Mouse (Mus musculus) embryonic facial prominence, embryonic 13.5 days (tissue): ENCODE results near the gene Lamtor2. TPM values are rescaled to one million over a fixed set of nuclear protein-coding genes. Genes with fewer than 3 reads are reported as not detected.

Experiments used
- ATAC-seq: fragments of 200-750 bp; cut with Nextera tagmentation; 2 replicates; pipeline ENCODE4 v1.8.0; 2017; ENCODE audit warnings: low read depth; ENCODE audit not compliant: insufficient number of reproducible peaks, insufficient read depth, low FRiP score, low TSS enrichment
- H3K27ac ChIP-seq: fragments of 300-500 bp; sonication (generic); 2 replicates; pipeline ENCODE4 v1.5.1; 2015; ENCODE audit warnings: moderate library complexity, mild to moderate bottlenecking, inconsistent platforms
- H3K27me3 ChIP-seq: fragments of 300-500 bp; sonication (generic); 2 replicates; pipeline ENCODE4 v1.6.1; 2015; ENCODE audit warnings: mild to moderate bottlenecking, inconsistent platforms
- H3K36me3 ChIP-seq: fragments of 300-500 bp; sonication (generic); 2 replicates; pipeline ENCODE4 v1.6.1; 2015; ENCODE audit warnings: mild to moderate bottlenecking, inconsistent platforms
- H3K4me1 ChIP-seq: fragments of 300-500 bp; sonication (generic); 2 replicates; pipeline ENCODE4 v1.6.1; 2015; ENCODE audit warnings: inconsistent platforms
- H3K4me2 ChIP-seq: fragments of 300-500 bp; sonication (generic); 2 replicates; pipeline ENCODE4 v1.6.1; 2015; ENCODE audit warnings: moderate library complexity, mild to moderate bottlenecking, inconsistent platforms
- H3K4me3 ChIP-seq: fragments of 300-500 bp; sonication (generic); 2 replicates; pipeline ENCODE4 v1.5.1; 2015; ENCODE audit warnings: mild to moderate bottlenecking, inconsistent platforms
- H3K9ac ChIP-seq: fragments of 300-500 bp; sonication (generic); 2 replicates; pipeline ENCODE4 v1.6.1; 2015; ENCODE audit warnings: mild to moderate bottlenecking, inconsistent platforms
- H3K9me3 ChIP-seq: fragments of 300-500 bp; sonication (generic); 2 replicates; pipeline ENCODE4 v1.6.1; 2016; ENCODE audit warnings: inconsistent platforms
- WGBS: fragments of 180-500 bp; shearing (Covaris S2); methylation state at CpG from one replicate; pipeline ENCODE4 v1.1.7; 2015; ENCODE audit warnings: mixed read lengths; 5-methylcytosine and 5-hydroxymethylcytosine counted together
- polyA plus RNA-seq: library from polyadenylated mRNA; unstranded; fragments of >200 nt; fragmentation: Nextera tagmentation; extraction: Ambion mirVana; gene quantifications from 2 replicates; pipeline ENCODE4 v1.2.1, GENCODE M21; 2015

Lamtor2 gene
- polyA plus RNA-seq, 1 experiment from 2014 or later: 169 TPM

- Histone ChIP-seq H3K36me3 (peaks cover 24% of the 10 kb centered on the region), H3K9ac (peak overlapping the region; percentile 82), H3K9me3 (no peaks in the 10 kb centered on the region), H3K4me3 (peak overlapping the region; percentile 73), H3K27ac (peak overlapping the region; percentile 96), H3K4me2 (peak overlapping the region; percentile 81), H3K4me1 (peaks cover 29% of the 10 kb centered on the region), H3K27me3 (no peaks in the 10 kb centered on the region)
- no peak for ATAC-seq
- 19% methylated on average over 16 of the region's 16 CpGs for WGBS
These were observed 710 bp downstream of the Lamtor2 start for GRCm38 (mm10) chr3:88552082-88552645.

GRCm38 (mm10) chr3:88551586-88551985, 1.3 kb downstream of the Lamtor2 start:
- Histone ChIP-seq H3K9me3 (no peaks in the 10 kb centered on the region), H3K4me2 (peak overlapping the region; percentile 81), H3K27me3 (no peaks in the 10 kb centered on the region), H3K36me3 (peaks cover 18% of the 10 kb centered on the region), H3K4me1 (peaks cover 29% of the 10 kb centered on the region), H3K4me3 (peak overlapping the region; percentile 73), H3K27ac (no peak overlapping the region), H3K9ac (peak overlapping the region; percentile 82; the same call in 1 of the 2 replicates)
- 78% methylated on average over 4 of the region's 4 CpGs for WGBS
- ATAC-seq: no peak

GRCm38 (mm10) chr3:88548180-88548917, 4.5 kb downstream of the Lamtor2 start, which contains the start of gene Rab25:
Gene Rab25 (minus strand): TSS chr3:88548300.
- H3K4me3 ChIP-seq: peak within 1 kb of the TSS; percentile 19
- peak within 1 kb of the TSS; percentile 39; the same call in 1 of the 2 replicates for H3K27ac ChIP-seq
- H3K27me3 ChIP-seq: no peaks in the 10 kb centered on the region
- no peaks in the 10 kb centered on the region for H3K9me3 ChIP-seq
- 42% methylated on average over 18 of the region's 18 CpGs for WGBS
- no peak for ATAC-seq
- 0 out of 2 replicates have a peak, but pooled peaks cover 4% of the 10 kb centered on the region for H3K36me3 ChIP-seq
- H3K4me2 ChIP-seq: peak within 1 kb of the TSS; percentile 40
- H3K4me1 ChIP-seq: peaks cover 19% of the 10 kb centered on the region
- 0 out of 2 replicates have a peak within 1 kb of the TSS, but pooled peaks have one; percentile 4 for H3K9ac ChIP-seq

GRCm38 (mm10) chr3:88546674-88547418, 6.0 kb downstream of the Lamtor2 start:
- Histone ChIP-seq H3K27ac (no peak overlapping the region), H3K9ac (no peak overlapping the region), H3K36me3 (0 out of 2 replicates have a peak, but pooled peaks cover 4% of the 10 kb centered on the region), H3K4me1 (peaks cover 17% of the 10 kb centered on the region), H3K27me3 (no peaks in the 10 kb centered on the region), H3K9me3 (no peaks in the 10 kb centered on the region), H3K4me3 (no peak overlapping the region), H3K4me2 (no peak overlapping the region)
- WGBS: 72% methylated on average over 6 of the region's 6 CpGs
- no peak for ATAC-seq

GRCm38 (mm10) chr3:88544955-88545591, 7.8 kb downstream of the Lamtor2 start:
- Histone ChIP-seq H3K36me3 (peaks cover 15% of the 10 kb centered on the region), H3K9ac (no peak overlapping the region), H3K27me3 (no peaks in the 10 kb centered on the region), H3K9me3 (no peaks in the 10 kb centered on the region), H3K4me1 (peaks cover 28% of the 10 kb centered on the region), H3K4me2 (no peak overlapping the region), H3K27ac (0 out of 2 replicates have a peak overlapping the region, but pooled peaks have one; percentile 11), H3K4me3 (no peak overlapping the region)
- WGBS: 55% methylated on average over 20 of the region's 20 CpGs
- no peak for ATAC-seq

- Histone ChIP-seq H3K27ac (0 out of 2 replicates have a peak overlapping the region, but pooled peaks have one; percentile 11), H3K9me3 (no peaks in the 10 kb centered on the region), H3K4me1 (peaks cover 32% of the 10 kb centered on the region), H3K9ac (no peak overlapping the region), H3K4me3 (no peak overlapping the region), H3K36me3 (peaks cover 19% of the 10 kb centered on the region), H3K27me3 (no peaks in the 10 kb centered on the region), H3K4me2 (no peak overlapping the region)
- 30% methylated on average over 5 of the region's 5 CpGs for WGBS
- no peak for ATAC-seq
These were observed 8.4 kb downstream of the Lamtor2 start for GRCm38 (mm10) chr3:88544514-88544913.

GRCm38 (mm10) chr3:88543651-88544410, 9.0 kb downstream of the Lamtor2 start:
- WGBS: 68% methylated on average over 5 of the region's 5 CpGs

GRCm38 (mm10) chr3:88543174-88543573, 9.7 kb downstream of the Lamtor2 start:
- WGBS: 81% methylated on average over 8 of the region's 8 CpGs
- no peaks in the 10 kb centered on the region for H3K27me3 ChIP-seq

More at GRCm38 (mm10) chr3:88543651-88544410, 9.0 kb downstream of the Lamtor2 start:
- Histone ChIP-seq H3K4me2 (no peak overlapping the region), H3K36me3 (peaks cover 22% of the 10 kb centered on the region), H3K4me1 (peaks cover 36% of the 10 kb centered on the region), H3K27ac (peak overlapping the region; percentile 66; the same call in 1 of the 2 replicates), H3K9me3 (no peaks in the 10 kb centered on the region), H3K27me3 (no peaks in the 10 kb centered on the region), H3K9ac (0 out of 2 replicates have a peak overlapping the region, but pooled peaks have one; percentile 16), H3K4me3 (no peak overlapping the region)
- ATAC-seq: no peak

GRCm38 (mm10) chr3:88542486-88542885, 10.4 kb downstream of the Lamtor2 start:
- H3K9me3 ChIP-seq: no peaks in the 10 kb centered on the region
- H3K27ac ChIP-seq: peak overlapping the region; percentile 66
- H3K27me3 ChIP-seq: no peaks in the 10 kb centered on the region
- H3K4me2 ChIP-seq: no peak overlapping the region
- H3K36me3 ChIP-seq: peaks cover 31% of the 10 kb centered on the region
- no peak for ATAC-seq
- H3K4me1 ChIP-seq: peaks cover 47% of the 10 kb centered on the region
- no peak overlapping the region for H3K9ac ChIP-seq
- 43% methylated on average over 4 of the region's 4 CpGs for WGBS
- no peak overlapping the region for H3K4me3 ChIP-seq

More at GRCm38 (mm10) chr3:88543174-88543573, 9.7 kb downstream of the Lamtor2 start:
- Histone ChIP-seq H3K4me3 (no peak overlapping the region), H3K27ac (peak overlapping the region; percentile 66; the same call in 1 of the 2 replicates), H3K4me2 (no peak overlapping the region), H3K4me1 (peaks cover 42% of the 10 kb centered on the region), H3K9me3 (no peaks in the 10 kb centered on the region), H3K9ac (0 out of 2 replicates have a peak overlapping the region, but pooled peaks have one; percentile 16), H3K36me3 (peaks cover 24% of the 10 kb centered on the region)
- no peak for ATAC-seq

GRCm38 (mm10) chr3:88541622-88542401, 11.1 kb downstream of the Lamtor2 start:
- Histone ChIP-seq H3K27ac (peak overlapping the region; percentile 66), H3K9me3 (no peaks in the 10 kb centered on the region), H3K36me3 (peaks cover 38% of the 10 kb centered on the region), H3K4me1 (peaks cover 53% of the 10 kb centered on the region), H3K4me3 (no peak overlapping the region), H3K27me3 (no peaks in the 10 kb centered on the region), H3K4me2 (no peak overlapping the region), H3K9ac (no peak overlapping the region; the same call in 1 of the 2 replicates)
- WGBS: 54% methylated on average over 7 of the region's 7 CpGs
- ATAC-seq: 0 out of 2 replicates have a peak, but pooled peaks have one; percentile 34
